Mouse (Mus musculus): Measurements from ENCODE around the gene Mipep.
A peak's percentile ranks its signal among the peaks of the same experiment; 100 is the strongest.

DNA sequence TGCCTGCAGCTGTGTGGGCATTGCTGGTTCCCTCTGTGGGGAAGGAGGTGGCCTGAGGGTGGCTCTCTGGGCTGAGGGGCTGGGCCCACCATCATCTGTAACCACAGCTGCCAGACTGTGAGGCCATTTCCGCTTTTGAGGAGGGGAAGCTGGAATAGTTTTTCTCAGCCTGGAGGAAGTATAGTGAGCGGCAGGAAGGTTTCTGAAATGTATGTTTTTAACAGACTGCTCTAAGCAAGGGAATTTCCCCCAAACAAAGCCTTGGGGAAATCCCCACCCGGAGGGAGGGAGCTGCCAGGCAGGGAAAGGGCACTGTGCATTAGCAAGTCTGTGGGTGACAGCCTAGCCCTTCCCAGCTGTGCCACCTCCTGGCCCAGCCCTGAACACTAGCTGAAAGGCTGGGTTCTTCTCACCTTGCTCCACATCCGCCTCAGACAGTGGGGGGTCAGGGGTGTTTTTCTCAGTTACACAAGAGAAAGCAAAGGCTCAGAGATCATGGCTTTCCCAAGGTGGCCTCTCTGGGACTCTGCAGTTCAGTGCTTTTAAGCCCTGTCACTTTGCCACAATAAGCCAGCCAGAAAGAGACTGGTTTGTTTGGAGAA is 47.7 kb upstream of the Mipep start:
- TF ChIP-seq EP300 (IDR thresholded peaks at IDR 0.05; ENCODE audit: low read depth) (no peak), CTCF (IDR thresholded peaks at IDR 0.05; ENCODE audit: low read depth) (0 out of 2 replicates have a peak, but pooled peaks have one; percentile 3)
